Mouse (Mus musculus): ENCODE measurements around the gene Rhoc.
"Not testable (repeated sequence)": the region's sequence is repeated elsewhere in the genome, so short reads cannot be mapped to it uniquely, and the experiment has no call there.

Gene Rhoc

DNA sequence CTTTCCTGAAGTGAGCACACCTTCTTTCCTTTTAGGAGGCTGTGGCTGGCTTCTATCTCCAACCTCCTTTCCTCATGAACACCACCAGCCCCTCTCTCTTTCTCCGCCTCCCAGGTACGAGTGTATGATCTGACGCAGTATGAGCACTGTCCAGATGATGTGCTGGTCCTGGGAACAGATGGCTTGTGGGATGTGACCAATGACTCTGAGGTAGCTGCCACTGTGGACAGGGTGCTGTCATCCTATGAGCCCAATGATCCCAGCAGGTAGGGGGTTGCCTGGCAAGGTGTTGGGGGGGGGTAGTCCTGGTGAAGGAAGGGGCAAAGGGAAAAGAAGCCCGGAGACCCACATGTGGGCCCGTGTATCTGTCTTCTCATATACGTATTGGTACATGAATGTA, 2.9 kb upstream of the Rhoc start:
- no peak for ATAC-seq (ENCODE audit: low TSS enrichment)

DNA sequence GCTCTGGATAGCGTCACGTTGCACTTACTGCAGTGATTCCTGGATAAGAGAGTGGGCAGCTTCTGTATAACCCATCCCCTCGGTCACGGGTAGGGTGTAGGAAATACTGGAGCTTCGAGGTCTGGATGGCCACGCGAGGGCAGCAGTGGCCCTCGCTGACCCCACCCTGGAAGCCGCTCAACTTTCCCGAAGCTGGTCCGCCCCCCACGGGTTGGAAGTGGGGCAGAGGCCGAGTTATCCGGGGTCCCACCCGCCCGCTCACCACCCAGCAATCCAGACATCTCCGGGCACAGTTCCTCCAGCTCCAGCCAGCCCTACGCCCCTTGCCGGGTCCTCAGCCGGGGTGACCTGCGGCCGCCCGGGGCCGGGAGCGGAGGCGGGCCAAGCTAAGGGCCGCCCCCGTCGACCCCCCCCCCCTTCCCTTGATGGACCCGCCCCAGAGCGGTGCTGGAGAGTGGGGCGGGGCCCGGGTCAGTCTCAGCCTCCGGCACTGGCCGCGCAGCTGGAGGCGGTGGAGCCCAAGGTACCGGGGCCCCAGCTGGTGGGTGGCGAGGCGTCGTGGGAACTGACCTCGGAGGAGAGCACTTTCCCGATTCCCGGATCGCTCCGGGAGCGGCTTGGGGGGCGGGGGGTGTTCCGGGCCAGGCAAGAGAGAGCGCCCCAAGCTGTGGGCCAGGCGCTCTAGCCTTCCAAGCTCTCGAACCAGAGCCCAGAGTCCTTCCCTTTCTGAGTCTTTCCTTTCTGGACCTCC, 561 bp downstream of the Rhoc start:
- 0 out of 2 replicates have a peak, but pooled peaks have one; percentile 11 for ATAC-seq (ENCODE audit: low TSS enrichment)

DNA sequence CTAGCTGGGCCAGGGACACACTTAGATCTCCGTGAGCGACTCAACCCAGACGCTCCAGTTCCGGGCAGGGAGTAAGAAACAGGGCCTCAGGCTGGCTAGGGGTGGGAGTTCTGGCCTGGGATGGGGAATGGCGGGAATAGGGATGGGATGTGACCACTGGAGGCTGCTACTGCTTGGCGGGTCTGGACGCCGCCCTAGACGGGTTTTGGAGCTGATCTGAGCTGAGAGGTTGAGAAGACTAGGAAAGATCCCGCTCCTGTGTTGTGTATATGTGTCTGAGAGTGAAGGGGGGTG, 1.1 kb downstream of the Rhoc start:
- no peak for ATAC-seq (ENCODE audit: low TSS enrichment)

DNA sequence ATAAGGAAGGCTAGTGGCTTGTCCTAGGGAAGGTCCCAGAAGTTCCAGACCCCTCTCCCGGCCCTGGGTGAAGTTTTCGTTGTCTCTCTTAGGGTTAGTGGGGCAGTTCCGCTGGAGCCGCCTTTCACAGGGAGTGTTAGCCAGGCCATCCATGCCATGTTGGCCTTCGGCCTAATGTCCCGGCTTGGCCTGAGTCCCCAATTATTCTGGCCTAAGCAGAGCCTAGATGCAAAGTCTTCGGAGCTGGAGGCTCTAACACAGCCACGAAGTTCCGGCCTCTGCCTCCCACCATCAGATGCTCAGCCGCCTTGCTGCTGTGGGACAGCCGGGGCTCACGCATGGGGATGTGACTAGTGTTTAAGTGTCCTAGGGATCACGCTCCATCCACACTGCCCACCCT, 1.6 kb downstream of the Rhoc start:
- peak; percentile 11; the same call in 1 of the 2 replicates for ATAC-seq (ENCODE audit: low TSS enrichment)

DNA sequence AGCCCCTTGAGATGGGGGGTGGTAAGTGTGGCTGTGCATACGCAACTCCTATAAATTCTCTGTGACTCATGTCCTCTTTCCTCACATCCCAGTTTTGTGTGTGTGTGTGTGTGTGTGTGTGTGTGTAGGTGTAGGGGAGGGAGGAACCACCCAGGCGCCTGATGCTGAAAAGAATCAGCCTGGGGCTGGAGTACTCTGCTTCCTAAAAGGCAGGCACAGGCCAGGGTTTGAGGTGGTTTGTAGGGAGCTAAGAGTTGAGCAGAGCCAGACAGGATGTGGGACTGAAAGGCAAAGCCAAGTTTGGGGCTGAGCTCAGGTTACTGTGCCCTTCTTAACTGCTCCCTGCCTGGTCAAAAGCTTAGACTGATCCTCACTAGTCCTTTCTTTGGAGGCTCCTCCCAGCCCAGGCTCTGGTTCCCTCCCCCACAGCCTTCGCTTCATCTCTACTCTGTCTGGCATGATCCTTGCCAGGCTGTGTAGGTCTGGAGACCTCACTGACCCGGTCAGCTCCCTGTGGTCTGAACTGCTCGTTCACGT, 2.3 kb downstream of the Rhoc start:
- ATAC-seq (ENCODE audit: low TSS enrichment): peak; percentile 58

DNA sequence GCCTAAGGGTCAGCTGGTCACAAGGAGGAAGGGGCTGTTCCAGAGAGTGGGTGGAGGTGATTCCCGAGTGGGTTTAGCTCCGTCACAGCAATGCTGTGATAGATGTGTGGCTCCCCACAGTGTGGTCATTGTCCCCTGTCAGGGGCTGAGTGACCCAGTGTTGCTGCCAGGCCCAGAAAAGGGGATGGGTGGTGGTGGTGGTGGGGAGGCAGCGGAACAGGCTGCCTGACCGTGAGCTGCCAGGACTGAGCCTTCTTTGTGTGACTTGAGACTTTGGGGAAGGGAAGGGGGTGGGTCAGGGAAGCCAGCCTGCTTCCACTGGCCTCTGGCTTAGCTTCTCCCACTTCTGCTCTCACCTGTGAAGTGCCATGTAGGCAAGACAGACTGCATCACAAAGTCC, 2.8 kb downstream of the Rhoc start:
- ATAC-seq (ENCODE audit: low TSS enrichment): no peak

DNA sequence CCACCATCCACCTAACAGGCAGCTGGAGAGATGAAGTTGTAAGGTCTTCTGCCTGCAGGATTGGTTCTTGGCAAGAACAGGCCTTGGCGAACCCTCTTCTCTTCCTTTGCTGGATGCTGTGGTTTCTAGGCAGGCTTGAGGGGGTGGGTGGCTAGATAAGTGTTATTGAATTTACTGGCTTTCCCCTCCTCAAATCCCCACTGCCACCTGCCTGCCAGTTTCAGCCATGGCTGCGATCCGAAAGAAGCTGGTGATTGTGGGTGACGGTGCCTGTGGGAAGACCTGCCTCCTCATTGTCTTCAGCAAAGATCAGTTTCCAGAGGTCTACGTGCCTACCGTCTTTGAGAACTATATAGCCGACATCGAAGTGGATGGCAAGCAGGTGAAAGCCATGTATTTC, 3.5 kb downstream of the Rhoc start:
- no peak for ATAC-seq (ENCODE audit: low TSS enrichment)

DNA sequence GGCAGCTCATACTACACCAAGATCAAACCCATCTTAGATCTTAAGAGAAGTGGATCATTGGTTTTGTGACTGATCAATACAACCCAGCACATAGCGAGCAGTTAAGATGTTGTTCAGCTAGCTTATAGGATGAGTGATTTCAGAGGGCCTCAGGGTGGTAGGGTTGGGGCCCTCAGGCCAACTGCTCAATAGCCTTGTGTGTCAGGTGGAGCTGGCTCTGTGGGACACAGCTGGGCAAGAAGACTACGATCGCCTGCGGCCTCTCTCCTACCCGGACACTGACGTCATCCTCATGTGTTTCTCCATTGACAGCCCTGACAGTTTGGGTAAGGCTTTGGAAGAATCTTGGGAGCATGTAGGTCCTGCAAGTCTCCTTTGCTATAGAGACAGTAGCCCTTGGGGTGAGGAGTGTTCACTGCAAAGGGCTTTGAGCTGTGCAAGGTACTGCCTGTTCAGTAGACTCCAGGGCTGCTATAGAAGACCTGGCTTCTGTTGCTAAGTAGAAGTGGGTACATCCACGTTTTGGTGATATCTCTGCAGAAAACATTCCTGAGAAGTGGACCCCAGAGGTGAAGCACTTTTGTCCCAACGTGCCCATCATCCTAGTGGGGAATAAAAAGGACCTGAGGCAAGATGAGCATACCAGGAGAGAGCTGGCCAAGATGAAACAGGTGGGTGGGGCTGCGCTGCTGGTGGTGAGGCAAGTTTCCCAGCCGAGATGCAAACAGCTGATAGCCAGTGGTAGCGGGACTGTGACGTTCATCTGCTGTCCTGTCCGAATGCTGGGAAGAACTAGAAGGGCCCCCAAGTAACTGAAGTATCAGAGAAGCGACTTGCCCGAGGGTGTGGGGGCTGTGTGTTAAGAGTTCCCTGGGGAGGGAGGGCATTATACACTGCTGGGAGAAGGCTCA, 4.4 kb downstream of the Rhoc start:
- ATAC-seq (ENCODE audit: low TSS enrichment): no peak

DNA sequence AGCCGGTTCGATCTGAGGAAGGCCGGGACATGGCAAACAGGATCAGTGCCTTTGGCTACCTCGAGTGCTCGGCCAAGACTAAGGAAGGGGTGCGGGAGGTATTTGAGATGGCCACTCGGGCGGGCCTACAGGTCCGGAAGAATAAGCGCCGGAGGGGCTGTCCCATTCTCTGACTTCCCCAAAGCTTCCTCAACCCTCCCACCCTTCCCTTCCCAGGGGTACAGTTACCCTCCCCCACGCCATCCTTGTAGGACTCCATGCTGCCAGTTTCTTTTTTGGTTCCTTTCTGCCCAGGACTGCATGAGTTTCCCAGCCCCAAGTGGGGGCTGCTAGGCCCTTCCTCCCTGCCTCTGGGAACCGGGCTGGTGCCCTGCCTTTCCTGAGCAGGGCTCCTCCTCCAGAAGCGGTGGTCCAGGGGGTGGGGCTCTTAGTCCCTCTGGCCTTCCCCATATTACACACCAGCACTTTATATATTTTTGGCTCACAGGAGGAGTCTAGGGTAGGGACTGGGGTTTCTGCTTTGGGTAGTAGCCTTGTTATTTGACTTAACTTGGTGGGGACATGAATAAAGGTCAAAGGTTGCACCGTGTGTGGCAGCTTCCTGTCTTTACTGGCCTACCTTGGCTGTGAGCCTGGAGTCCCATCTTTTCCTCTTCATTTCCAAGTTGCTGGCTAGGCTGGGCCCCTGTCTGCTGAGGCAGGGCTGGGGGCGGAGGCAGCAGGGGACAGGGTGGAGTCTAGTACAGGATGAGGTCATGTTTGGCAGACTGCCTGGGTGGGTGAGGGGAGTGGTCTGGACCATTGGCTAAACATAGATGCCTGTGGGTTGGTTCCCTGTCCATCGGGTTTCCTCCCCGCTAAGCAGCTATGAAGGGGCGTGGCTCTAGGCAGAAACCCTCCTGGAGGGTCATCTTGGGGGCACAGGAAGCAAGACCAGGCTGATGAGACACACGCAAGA, 6.0 kb downstream of the Rhoc start:
- ATAC-seq (ENCODE audit: low TSS enrichment): no peak

DNA sequence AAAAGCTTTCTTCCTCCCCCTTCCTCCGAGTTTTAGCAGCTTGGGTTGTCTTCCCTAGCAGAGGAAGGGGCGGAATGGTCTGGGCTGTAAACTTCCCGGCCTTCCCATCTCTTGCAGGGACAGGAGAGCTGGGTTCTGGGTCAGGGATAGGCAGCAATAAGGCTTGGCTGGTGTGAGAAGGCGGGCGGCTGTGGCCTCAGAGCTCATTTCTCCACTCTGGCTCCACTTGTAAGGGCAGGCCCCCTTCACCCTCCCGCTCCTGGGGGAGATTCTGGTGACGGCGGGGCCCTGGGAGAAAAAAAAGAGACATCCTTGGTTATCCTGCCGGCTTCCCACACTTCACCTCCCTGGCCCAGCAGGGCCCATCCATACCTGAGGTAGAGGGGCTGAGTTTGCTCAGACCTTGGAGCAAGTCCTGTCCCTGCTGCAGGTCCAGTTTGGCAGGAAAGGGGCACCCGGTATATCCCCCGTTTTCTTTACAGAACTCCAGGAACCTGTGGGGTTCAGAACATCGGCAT, 6.8 kb downstream of the Rhoc start:
- no peak for ATAC-seq (ENCODE audit: low TSS enrichment)

DNA sequence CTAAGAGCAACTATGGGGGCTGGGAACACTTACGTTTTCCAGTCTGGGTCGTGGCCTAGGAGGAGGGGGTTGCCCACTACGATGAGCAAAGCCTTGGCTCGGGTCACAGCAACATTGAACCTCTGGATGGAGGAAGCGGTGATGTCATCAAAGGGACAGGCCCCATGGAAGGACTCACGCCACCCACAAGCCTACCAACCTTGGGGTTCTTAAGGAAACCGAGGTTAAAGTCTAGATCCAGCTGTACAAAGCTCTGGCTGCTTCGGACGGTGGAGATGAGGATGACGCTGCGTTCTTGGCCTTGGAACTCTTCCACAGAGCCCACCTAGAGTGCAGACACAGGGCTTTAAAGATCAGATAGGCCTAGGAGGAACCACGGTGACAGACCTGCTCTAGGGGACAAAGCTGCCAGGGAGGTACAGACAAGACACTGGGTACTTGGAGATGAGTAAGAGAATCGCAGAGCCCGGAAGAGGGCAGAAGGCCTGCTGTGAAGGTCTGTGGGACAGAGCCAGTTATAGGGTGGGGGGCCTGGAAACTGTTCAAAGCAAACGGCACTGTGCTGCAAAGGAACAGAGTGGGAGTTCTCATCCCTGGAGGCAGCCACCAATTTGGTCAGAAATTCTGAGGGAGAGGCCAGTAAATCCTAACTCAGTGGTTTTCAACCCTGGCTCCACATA, 7.6 kb downstream of the Rhoc start:
- no peak for ATAC-seq (ENCODE audit: low TSS enrichment)

DNA sequence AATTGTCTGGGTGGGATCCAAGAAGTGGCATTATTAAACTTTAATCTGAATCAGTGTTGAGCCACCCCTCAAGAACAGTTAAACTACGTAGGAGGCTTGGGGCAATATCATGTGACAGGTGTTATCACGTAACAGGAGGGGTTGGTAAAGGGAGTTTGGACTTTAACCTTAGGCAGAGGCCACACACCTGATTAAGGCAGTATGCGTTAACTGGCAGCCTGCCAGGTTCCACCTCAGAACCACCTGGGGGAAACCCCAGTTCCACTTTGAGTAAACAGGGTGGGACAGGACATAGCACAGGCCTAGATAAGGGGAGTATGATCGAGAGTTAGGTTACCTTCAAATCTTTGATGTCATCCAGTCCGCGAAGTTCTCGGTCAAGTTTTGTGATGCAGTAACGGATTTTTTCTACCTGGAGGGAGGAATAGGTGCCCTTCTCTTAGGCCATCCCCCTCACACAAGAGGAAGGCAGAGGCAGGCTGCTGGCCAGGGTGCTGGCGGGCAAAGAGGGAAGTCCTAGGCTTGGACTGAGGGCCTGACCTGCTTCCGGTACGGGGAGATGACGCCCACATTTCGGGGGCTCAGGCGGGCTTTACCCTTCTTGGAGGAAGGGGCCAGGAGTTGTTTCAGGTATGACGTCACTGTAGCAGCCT, 8.4 kb downstream of the Rhoc start:
- ATAC-seq (ENCODE audit: low TSS enrichment): no peak

DNA sequence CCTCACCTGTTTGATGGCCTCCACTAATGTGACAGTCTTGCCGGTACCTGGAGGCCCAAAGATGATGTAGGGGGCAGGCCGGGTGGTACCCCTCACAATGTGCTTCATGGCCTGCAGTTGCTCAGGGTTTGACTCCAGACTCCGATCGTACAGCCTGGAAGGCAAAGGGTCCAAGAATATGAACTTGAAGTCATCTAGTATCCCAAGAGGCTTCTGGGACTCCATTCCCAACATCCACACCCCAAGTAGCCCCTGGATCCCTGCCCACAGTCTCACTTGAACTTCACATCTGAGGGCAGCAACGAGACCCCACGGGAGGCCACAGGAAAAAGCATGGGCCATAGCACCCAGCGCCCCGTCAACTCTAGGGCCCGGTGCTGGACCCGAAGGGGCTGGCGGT, 12.5 kb downstream of the Rhoc start:
- ATAC-seq (ENCODE audit: low TSS enrichment): no peak

DNA sequence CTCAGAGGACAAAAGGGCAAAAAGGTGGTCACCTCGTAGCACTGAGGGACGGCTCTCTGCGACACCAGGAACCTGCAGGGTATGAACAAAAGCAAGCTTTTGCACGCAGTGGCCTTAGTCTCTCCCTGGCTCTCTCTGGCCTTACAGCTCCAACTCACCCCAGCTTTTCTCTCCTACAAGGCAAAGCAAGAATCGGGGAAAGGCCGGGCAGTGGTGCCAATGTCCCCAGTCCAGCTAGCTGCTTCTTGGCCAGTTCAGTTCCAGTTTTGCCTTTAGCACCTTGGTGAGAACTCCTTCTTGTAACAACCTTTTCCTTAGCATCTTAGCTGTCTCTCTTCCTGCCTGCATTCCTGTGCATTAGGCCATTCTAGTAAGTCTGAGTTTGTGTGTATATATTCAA, 13.3 kb downstream of the Rhoc start:
- ATAC-seq (ENCODE audit: low TSS enrichment): no peak

DNA sequence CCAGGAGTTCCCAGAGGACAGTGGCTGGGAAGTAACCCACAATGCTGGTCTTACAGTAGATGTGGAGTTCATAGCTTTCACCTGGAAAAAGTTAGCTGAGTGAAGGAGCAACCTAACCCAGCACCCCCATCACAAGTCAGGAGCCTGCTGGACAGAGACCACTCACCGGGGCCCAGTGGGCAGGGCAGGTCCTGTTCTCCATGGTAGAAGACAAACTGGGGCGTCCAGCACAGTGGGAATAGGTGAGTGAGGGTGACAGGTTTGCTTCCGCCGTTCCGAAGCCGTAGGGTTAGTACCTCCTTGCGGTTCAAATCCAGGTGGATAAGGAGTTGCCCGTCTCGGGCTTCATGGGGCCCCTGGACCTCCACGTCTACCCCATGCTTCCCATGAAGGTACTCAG, 16.1 kb downstream of the Rhoc start:
- no peak for ATAC-seq (ENCODE audit: low TSS enrichment)

DNA sequence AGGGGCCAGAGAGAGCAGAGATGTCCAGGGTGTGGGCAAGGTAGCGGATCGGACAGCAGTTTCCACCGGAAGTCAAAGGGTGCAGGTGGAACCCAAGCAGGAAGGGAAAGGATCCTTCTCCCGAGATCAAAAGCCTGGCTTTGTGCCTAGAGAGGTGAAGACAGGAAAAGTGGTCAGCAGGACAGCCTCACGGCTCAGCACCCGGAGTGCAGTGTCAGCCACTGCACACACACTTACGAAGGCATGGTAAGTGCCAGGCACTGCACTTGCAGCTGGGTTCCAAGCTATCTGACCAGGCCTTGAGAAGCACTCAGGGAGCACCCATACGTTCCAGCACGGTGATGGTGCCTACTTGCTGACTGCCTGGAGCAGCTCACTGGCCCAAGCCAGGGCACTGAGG, 17.4 kb downstream of the Rhoc start:
- ATAC-seq (ENCODE audit: low TSS enrichment): no peak

DNA sequence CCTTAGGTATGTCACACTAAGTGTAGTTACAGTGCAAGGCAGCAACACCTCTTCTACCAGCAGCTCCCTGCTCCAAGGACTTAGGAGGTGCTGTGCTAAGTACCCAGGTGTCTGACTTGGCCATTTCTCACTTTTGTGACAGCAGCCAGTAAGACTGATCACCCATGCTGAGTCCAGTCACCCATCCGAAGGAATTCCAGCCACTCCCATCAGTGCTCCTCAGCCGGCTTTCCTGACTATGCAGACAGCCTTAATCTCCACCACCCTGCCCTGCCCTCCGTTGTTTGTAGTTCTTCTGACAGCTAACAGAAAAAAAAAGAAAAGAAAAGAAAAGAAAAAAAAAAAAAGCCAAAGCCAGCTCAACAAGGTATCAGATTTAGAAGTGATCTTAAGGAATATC, 23.6 kb downstream of the Rhoc start:
- no peak for ATAC-seq (ENCODE audit: low TSS enrichment)

DNA sequence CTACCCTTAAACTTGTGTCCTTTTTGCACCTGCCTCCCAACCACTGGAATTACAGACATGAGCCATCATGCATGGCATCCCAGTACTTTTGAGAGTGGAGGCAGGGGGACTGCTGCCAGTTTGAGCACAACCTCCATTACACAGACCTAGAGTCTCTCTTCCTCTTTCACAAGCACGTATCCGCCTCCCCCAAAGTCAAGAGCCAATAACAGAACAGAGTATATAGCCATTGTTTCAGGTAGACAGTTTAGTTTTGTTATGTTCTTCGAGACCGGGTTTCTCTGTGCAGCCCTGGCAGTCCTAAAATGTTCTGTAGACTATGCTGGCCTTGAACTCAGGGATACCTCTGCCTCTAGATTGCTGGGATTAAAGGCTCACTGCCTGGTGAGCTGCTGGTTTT, 24.1 kb downstream of the Rhoc start:
- ATAC-seq (ENCODE audit: low TSS enrichment): no peak

DNA sequence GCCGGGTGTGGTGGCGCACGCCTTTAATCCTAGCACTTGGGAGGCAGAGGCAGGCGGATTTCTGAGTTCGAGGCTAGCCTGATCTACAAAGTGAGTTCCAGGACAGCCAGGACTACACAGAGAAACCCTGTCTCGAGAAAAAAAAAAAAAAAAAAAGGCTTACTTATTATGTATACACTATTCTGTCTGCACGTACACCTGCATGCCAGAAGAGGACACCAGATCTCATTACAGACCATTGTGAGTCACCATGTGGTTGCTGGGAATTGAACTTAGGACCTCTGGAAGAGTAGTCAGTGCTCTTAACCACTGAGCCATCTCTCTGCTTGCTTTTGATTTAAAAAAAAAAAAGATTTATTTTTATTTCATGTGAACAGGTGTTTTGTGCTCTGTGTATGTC, 25.1 kb downstream of the Rhoc start:
- ATAC-seq (ENCODE audit: low TSS enrichment): not testable (repeated sequence)

DNA sequence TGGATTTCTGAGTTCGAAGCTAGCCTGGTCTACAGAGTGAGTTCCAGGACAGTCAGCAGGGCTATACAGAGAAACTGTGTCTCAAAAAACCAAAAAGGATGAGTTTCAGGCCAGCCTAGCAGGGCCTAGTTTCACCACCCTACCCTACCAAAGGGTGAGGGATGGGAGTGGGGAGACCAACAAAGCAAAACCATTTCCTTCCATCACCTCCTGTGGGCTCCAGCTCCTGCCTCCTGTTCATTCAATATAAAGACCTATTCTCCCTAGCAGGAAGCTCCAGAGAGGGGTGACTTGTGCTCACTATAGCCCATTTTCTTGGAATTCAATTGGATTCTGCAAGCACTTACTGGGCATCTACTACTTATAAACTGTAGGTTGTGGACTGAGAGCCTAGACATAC, 26.6 kb downstream of the Rhoc start:
- no peak for ATAC-seq (ENCODE audit: low TSS enrichment)

DNA sequence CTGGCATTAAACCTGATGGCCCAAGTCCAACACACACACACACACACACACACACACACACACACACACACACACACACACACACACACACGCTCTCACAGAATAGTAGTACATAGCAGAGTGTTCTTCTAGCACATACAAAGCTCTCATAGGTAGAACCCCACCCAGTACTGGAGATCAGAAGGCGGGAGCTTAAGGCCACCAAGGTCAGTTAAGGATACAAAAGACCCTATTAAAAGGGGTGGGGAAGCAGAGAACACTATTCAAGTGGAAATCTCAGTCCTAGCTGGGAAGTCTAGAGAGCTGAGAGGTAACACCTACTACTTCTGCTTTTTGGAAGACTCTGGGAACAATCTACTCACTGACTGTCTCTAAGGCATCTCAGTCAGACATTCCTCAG, 27.2 kb downstream of the Rhoc start:
- ATAC-seq (ENCODE audit: low TSS enrichment): no peak

Data from frontal cortex, adult (tissue).